Mouse (Mus musculus) stomach, embryonic 16.5 days (tissue): ENCODE results near the gene Spc25. TPM values are rescaled to one million over a fixed set of nuclear protein-coding genes. Genes with fewer than 3 reads are reported as not detected.
A peak's percentile ranks its signal among the peaks of the same experiment; 100 is the strongest.

Source experiments
- ATAC-seq: fragments of 200-750 bp; cut with Nextera tagmentation; 2 replicates; pipeline ENCODE4 v1.8.0; 2017; ENCODE audit warnings: moderate number of reproducible peaks, moderate TSS enrichment; ENCODE audit not compliant: insufficient read depth, low FRiP score
- H3K27ac ChIP-seq: fragments of 300-500 bp; sonication (generic); 2 replicates; pipeline ENCODE4 v1.5.1; 2014; ENCODE audit warnings: low read length
- H3K27me3 ChIP-seq: fragments of 300-500 bp; sonication (generic); 2 replicates; pipeline ENCODE4 v1.6.1; 2014; ENCODE audit warnings: low read length, control low read depth, mixed read lengths; ENCODE audit not compliant: control insufficient read depth, insufficient read depth
- H3K36me3 ChIP-seq: fragments of 300-500 bp; sonication (generic); 2 replicates; pipeline ENCODE4 v1.6.1; 2014; ENCODE audit warnings: low read length; ENCODE audit not compliant: control insufficient read depth, insufficient read depth
- H3K4me1 ChIP-seq: fragments of 300-500 bp; sonication (generic); 2 replicates; pipeline ENCODE4 v1.6.1; 2014; ENCODE audit warnings: low read length, control low read depth, mixed read lengths; ENCODE audit not compliant: control insufficient read depth, insufficient read depth
- H3K4me2 ChIP-seq: fragments of 300-500 bp; sonication (generic); 2 replicates; pipeline ENCODE4 v1.6.1; 2014; ENCODE audit warnings: low read depth, low read length, mixed read lengths
- H3K4me3 ChIP-seq: fragments of 300-500 bp; sonication (generic); replicated peaks from 2 replicates; pipeline ENCODE4 v1.5.1; 2014; ENCODE audit warnings: mild to moderate bottlenecking, low read length
- H3K9ac ChIP-seq: fragments of 300-500 bp; sonication (generic); 2 replicates; pipeline ENCODE4 v1.6.1; 2014; ENCODE audit warnings: low read length
- H3K9me3 ChIP-seq: fragments of 300-500 bp; sonication (generic); replicated peaks from 2 replicates; pipeline ENCODE4 v1.6.1; 2016; ENCODE audit warnings: low read length, control low read depth; ENCODE audit not compliant: control insufficient read depth
- WGBS: fragments of 180-500 bp; shearing (Covaris S2); extraction: QIAGEN DNeasy Blood & Tissue Kit; methylation state at CpG from one replicate; pipeline ENCODE4 v1.1.7; 2014; 5-methylcytosine and 5-hydroxymethylcytosine counted together
- polyA plus RNA-seq: library from polyadenylated mRNA; unstranded; fragments of >200 nt; fragmentation: Nextera tagmentation; extraction: Ambion mirVana; gene quantifications from 2 replicates; pipeline ENCODE4 v1.2.1, GENCODE M21; 2015

Spc25 gene
- polyA plus RNA-seq, 1 experiment from 2014 or later, result 139 TPM

DNA sequence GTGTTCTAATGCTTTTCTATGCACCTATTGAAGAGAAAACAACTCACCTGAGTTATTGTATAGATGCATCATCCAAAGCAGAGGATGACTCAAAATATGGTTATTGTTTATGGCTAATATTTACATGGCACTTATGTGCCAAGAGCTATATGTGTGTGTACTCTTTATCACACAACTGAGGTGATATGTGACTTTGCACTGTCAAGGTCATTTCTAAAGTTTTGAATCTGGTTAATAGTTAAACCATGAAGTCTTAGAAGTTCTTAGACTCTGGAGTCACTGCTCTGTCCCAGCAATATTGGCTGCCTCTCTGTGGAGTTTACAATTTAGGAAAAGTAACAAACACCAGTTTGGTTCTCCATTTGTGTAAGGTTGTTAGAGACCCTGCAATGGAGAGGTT is 47.1 kb downstream of the Spc25 start:
- no peak overlapping the region for H3K4me2 ChIP-seq
- H3K27me3 ChIP-seq, result no peaks in the 10 kb centered on the region
- no peaks in the 10 kb centered on the region for H3K36me3 ChIP-seq
- no peak overlapping the region for H3K27ac ChIP-seq
- no peak overlapping the region for H3K9ac ChIP-seq
- no peak overlapping the region for H3K4me3 ChIP-seq
- H3K9me3 ChIP-seq, result no peaks in the 10 kb centered on the region
- H3K4me1 ChIP-seq, result no peaks in the 10 kb centered on the region
- no peak for ATAC-seq

DNA sequence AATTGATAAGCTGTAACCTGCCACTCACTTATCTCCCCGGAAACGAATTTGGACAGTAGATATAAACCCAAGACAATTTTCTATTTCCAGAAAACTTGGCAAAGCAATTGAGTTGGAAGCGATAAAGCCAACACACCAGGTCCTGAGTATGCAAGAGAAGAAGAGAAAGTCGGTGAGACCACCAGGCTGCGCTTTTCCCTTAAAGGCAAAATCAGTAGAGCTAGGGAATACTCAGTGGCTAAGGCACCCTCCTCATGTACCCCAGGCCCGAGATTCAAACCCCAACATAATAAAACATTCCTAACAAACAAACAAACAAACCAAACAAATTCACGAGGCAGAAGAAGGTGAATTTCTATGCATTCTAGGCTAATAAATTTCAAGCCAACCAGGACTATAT is 49.7 kb downstream of the Spc25 start:
- ATAC-seq, result no peak
- H3K36me3 ChIP-seq, result no peaks in the 10 kb centered on the region
- 57% methylated on average over 7 of the region's 7 CpGs for WGBS
- H3K4me3 ChIP-seq, result no peak overlapping the region
- no peaks in the 10 kb centered on the region for H3K9me3 ChIP-seq
- no peak overlapping the region for H3K9ac ChIP-seq
- H3K4me1 ChIP-seq, result no peaks in the 10 kb centered on the region
- H3K27ac ChIP-seq, result no peak overlapping the region; the same call in none of the 2 replicates
- no peak overlapping the region for H3K4me2 ChIP-seq
- H3K27me3 ChIP-seq, result no peaks in the 10 kb centered on the region

DNA sequence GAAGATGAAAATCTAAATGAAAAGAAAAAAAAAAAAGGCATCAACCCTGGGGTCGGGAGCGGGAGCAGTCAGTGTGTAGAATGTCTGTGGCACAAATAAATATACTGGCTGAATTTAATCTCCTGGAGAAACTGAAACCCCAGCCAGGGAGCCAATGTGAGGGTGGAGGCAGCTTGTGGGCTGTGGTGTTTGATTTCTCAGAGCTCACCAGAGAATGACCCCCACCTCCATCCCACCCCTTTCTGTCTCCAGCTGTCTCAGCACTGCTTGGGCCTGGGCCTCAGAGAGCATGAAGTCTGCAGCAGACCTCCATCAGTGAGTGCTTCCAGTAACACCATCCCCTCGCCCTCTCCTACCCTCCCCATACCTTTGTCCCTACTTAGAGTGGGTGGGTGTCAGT is 50.1 kb downstream of the Spc25 start:
- Histone ChIP-seq H3K27me3 (no peaks in the 10 kb centered on the region), H3K9ac (no peak overlapping the region), H3K4me3 (no peak overlapping the region), H3K4me2 (no peak overlapping the region), H3K4me1 (no peaks in the 10 kb centered on the region), H3K36me3 (no peaks in the 10 kb centered on the region), H3K27ac (no peak overlapping the region; the same call in 1 of the 2 replicates), H3K9me3 (no peaks in the 10 kb centered on the region)
- ATAC-seq, result peak; percentile 17; the same call in 1 of the 2 replicates
- WGBS, result 46% methylated on average over 3 of the region's 3 CpGs

DNA sequence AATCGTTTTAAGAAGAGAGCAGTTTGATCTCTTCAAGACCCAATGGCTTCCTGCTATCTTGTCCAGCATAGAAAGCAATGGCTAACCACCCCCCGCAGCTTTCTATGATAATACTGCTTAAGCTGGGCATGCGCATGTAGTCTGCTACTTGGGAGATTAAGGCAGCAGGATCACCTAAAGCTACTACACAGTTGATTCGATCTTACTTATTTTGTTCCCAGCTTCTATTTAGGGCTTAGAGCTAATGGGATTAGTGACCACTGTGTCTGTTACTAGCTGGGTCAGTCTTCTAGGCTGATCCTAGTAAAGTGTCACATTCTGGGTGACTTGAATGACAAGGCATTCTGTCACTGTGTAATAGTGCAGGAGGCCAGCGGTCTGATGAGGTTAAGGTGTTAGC is 55.2 kb downstream of the Spc25 start:
- H3K27me3 ChIP-seq, result no peaks in the 10 kb centered on the region
- ATAC-seq, result no peak
- no peak overlapping the region for H3K9ac ChIP-seq
- H3K4me3 ChIP-seq, result no peak overlapping the region
- H3K27ac ChIP-seq, result no peak overlapping the region
- no peaks in the 10 kb centered on the region for H3K4me1 ChIP-seq
- H3K4me2 ChIP-seq, result no peak overlapping the region
- H3K9me3 ChIP-seq, result no peaks in the 10 kb centered on the region
- H3K36me3 ChIP-seq, result no peaks in the 10 kb centered on the region
- 77% methylated on average over 5 of the region's 5 CpGs for WGBS

DNA sequence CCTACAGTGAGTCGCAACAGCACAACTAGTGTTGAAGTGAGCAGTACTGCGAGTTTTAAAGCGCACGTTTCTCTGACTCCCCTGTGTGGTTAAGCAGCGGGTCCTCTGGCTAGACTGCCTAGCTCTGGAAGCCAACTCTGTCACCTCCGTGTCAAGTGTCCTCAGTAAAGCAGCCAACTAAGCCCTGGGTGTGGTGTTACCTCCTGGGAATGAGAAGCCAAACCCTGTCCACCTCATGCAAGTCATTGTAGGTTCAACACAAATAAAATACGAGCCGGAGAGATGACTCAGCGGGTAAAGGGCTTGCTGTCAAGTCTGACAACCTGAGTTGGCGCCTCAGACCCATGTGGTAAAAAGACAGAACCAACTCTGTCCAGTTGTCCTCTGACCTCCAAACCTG is 56.8 kb downstream of the Spc25 start:
- Histone ChIP-seq H3K27me3 (no peaks in the 10 kb centered on the region), H3K9ac (no peak overlapping the region), H3K4me1 (no peaks in the 10 kb centered on the region), H3K4me2 (no peak overlapping the region), H3K4me3 (no peak overlapping the region), H3K36me3 (no peaks in the 10 kb centered on the region), H3K9me3 (no peaks in the 10 kb centered on the region), H3K27ac (no peak overlapping the region)
- ATAC-seq, result peak; percentile 40; the same call in 1 of the 2 replicates
- WGBS, result 81% methylated on average over 10 of the region's 10 CpGs

DNA sequence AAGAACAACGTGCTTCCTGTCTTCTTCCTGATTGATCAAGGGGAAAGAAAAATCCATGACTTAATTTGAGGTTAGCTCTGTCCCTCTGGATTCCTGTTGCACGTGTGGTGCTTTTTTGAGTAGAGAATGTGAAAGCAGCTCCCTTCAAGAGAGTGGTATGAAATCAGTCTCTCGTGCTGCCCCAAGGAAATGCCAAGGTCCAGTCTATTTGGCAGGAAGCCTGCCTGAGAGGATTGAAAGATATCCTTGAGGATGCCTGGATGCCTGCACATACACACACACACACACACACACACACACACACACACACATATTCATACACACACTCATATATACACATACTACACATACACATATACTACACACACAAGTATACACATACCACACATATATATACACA is 57.3 kb downstream of the Spc25 start:
- Histone ChIP-seq H3K9ac (no peak overlapping the region), H3K9me3 (no peaks in the 10 kb centered on the region), H3K4me1 (no peaks in the 10 kb centered on the region), H3K27me3 (no peaks in the 10 kb centered on the region), H3K36me3 (no peaks in the 10 kb centered on the region), H3K27ac (no peak overlapping the region), H3K4me2 (no peak overlapping the region), H3K4me3 (no peak overlapping the region)
- WGBS, result 56% methylated on average over 3 of the region's 3 CpGs
- ATAC-seq, result no peak

Other genes starting within 250 kb of the Spc25 start
- gene Nostrin, start 70.4 kb downstream of the Spc25 start, polyA plus RNA-seq, result 12.3 and 12.8 TPM in 2 replicates
- 0.92 and 1.0 TPM in 2 replicates for gene G6pc2, start 4.9 kb upstream of the Spc25 start, polyA plus RNA-seq
- 1.1 and 1.4 TPM in 2 replicates for gene Abcb11, start 136.4 kb upstream of the Spc25 start, polyA plus RNA-seq
- gene Dhrs9, start 174.3 kb upstream of the Spc25 start, polyA plus RNA-seq, result 2.0 and 2.7 TPM in 2 replicates